Mouse (Mus musculus) adrenal gland, postnatal 0 days (tissue): ENCODE data around the gene Hikeshi. TPM values are rescaled to one million over a fixed set of nuclear protein-coding genes. Genes with fewer than 3 reads are reported as not detected.

Source experiments
- polyA plus RNA-seq: library from polyadenylated mRNA; unstranded; fragments of >200 nt; fragmentation: Nextera tagmentation; extraction: Ambion mirVana; gene quantifications from 2 replicates; pipeline ENCODE4 v1.2.1, GENCODE M21; 2015

Gene Hikeshi
- 114 and 119 TPM in 2 replicates for polyA plus RNA-seq

DNA sequence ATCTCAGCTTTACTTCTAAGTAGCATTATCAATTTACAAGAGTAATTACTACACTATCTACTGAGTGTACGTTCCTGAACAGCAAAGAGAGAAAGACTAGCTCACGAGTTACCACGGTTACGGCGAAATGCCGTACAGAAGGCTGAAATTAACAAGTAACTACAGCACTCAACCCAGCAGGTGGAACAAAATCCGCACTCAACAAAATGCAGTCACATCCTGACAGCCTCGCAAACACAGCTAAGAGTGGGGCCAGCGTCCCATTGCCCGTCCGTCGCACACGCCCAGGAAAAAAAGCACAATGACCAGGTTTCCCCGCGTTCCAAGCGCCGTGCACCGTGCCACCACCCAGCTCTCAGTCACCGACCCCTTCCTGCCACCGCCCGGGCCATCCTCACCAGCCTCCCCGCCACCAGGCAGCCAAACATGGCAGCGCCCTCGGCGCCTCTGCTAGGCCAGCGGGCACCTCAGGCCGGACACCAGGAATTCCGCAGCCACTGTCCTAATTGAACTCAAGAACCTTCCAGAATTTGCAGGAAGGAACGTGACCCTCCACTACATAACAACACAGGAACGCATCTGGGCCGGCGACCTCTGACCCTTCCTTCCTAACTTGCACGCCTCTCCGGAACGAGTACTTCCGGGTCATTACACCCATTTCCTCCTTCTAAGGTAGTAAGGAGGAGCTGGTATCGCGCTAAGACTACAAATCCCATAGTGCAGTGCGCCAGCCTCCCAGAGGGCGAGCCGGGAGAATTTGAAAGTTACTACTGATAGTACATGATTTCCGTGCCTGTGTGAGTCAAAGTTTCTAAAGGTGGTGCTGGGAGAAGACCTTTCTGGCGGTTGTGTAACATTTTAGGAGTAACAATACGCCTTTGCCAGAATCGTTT lies at the start of gene Hikeshi:
TSS of gene Hikeshi (minus strand) at position 634 of the 893 bp plus-strand sequence.

DNA sequence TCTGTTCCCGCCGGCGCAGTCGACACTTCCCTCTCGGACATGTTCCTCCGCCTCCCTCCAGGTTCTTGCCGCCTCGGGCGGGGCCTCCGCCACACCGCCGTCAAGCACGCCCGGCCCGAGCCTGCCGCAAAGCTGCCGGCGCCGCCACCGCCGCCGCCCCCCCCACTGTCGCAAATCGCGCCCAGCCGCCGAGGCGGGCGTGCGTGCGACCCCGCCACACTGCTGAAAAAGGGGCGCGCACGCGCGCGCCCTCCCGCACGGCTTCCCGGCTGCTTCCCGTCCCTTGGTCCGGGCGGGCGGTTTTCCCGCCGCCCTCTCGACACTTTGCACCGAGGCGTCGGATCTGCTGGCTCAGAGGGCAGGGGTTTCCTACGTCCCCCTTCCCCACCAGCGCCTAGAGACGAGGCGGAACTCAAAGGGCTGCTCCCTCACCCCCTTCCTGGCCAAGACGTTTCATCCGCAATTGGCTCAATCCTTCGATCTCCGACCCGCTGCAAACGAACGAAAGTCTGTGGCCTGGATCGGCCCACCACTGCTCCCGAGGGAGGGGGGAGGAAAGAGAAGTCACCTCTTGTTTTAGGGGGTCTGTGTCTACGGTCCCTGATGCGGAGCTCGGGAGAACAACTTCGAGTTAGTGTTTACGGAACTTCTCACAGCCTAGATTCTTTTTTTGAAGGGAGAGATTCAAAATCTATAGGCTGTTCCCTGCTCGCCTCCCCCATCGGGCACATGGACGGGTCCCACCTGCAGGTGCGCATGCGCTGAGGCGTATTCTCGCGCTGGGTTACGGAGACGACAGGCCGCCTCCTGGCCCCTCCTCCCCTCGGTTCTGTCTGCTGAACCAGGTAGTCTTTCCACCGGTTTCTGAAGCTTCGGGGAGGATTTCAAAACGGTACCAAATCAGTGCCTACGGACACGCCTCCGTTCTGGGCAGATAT lies 39.8 kb upstream of the Hikeshi start, which contains the start of gene Eed:
TSS of gene Eed (minus strand) at position 499 of the 938 bp plus-strand sequence.

DNA sequence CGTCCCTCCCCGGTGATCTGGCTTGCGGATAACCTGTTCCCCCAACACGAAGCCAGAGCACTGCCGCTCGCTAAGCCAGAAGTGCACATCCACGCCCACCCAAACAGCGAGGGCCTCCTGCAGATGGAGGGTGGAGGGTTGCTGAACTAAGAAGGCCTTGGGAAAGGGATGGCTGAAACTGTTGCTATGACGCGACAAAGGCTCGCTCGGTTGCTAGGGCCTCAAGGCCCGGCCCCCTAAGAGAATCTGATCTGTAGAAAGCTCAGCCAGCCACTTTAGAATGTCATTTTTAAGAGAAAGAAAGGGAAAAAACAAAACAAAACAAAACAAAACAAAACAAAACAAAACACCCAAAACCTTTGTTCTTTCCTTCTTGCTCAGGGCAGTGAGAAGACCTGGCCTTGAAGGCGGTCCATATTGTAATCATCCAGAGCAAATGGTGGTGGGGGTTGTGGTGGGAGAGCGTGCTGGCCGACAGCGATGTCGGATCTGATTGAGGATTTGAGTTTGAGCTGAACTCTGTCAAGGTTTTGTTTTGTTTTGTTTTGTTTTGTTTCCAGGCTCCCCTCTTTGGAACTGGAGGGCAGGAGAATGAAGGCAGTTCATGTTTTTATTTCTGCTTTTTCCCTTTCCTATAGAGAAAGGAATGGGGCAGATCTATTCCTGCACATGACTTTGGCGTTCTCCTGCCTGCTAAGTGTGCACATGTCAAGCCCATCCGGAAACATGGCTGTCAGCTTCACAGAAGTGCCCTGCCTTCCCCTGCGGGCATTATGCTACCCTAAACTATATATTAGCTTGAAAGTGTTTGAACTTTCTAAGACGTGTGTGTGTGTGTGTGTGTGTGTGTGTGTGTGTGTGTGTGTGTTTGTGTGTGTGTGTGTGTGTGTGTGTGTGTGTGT lies 37.3 kb downstream of the Hikeshi start, which contains the start of gene Ccdc81:
TSS of gene Ccdc81 (minus strand) at position 188 of the 902 bp plus-strand sequence.

Other genes starting within 250 kb of the Hikeshi start
- 0.14 and 0.69 TPM in 2 replicates for gene Ccdc81, start 37.6 kb downstream of the Hikeshi start, polyA plus RNA-seq
- gene Eed, start 39.8 kb upstream of the Hikeshi start, polyA plus RNA-seq = 52.9 and 55.1 TPM in 2 replicates
- gene Picalm, start 189.0 kb upstream of the Hikeshi start, polyA plus RNA-seq = 20.6 and 22.2 TPM in 2 replicates